Mouse (Mus musculus) heart, postnatal 36 days (tissue): ENCODE results near the gene Gja3. TPM values are rescaled to one million over a fixed set of nuclear protein-coding genes. Genes with fewer than 3 reads are reported as not detected.

Source experiments
- DNase-seq, 2 experiments: peaks; one replicate each; pipeline ENCODE4 v3.0.0; 2021 to 2022
- intact Hi-C: fragments of 180-260 bp; cut with DNase I; formaldehyde crosslinking; loops from one replicate; pipeline ENCODE4 v1.15.1; 2025
- total RNA-seq, 2 experiments: library from RNA; stranded (reverse); gene quantifications; 2 replicates each; pipeline ENCODE4 v1.2.3; 2021

The Gja3 gene
- 10 to 100 TPM; 14.8 to 18.4 TPM for total RNA-seq

DNA sequence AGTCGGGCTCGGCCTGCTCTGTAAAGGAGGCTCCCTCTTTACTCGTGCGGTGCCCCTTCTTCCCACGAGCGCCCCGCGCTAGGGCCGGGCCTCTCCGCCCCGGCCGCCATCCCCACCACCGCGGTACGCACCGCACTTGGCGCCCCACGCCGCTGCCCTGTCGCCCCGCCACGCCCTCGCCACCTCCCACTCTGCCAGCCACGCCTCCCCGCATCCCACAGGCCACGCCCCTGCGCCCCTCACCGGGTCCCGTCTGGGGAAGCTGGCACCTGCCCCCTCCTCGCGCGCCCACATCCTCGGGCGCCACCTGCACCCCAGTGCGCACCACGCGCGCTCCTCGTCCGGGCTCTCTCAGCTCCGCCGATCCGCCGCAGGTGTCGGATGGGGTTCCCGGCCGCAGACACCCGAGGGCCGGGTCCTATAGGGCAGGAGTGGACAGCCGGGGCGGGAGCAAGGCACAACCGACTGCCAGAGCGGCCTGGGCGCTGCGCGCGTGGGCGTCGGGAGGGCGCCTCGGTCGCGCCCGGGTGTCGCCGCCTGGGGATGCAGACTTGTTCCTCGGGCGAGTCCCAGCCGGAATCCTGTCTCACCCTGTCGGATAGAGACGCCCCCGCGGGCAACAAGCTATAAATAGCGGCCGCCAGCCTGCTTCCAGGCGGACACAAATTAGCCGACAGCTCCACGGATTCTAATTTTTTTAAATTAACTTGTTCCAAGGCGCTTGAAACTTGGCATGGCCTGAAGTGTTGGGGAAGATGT lies at the start of gene Gja3:
Gja3 (minus strand) TSS at position 538 of the 759 bp plus-strand sequence.
- intact Hi-C loops: no loop called here
- peak; percentile 25 to 50 for DNase-seq

DNA sequence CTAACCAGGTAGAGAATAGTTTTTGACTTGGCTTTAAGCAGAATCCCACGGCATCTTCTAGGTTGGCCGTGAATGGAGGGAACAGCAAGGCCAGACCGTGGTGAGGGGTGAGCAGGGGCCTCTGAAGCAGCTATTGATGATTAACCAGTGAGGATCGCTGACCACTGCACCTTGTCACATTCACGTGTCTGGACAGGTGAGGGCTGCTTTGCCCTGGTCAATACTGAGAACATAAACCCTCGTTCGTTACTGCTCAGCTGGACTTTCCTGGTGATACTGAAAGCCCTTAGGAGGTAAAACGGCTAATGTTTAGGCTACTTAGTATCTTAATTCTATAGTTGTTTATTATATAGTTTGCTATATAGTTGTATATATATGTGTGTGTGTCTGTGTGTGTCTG lies 49.2 kb upstream of the Gja3 start:
- DNase-seq: no peak
- intact Hi-C loops: no loop called here

DNA sequence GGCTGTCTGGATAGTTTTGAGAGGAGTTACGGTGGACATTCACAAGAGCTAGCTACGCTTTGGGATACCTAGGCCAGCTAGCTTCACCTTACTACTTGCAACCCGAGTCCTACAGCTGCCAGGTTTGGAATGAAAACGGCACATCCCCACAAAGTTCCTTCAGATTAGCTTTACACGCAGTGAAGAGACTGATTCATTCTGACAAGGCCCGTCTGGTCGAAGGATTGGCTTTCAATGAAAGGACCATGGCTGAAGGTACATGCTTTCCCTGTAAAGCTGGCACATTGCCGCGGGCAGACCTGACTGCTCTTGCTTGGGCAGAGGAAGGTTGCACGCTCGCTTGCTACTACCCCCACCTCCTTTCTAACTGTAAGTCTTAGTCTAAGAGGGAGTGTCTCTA lies 47.8 kb upstream of the Gja3 start:
- DNase-seq: no peak
- intact Hi-C loops: no loop called here

DNA sequence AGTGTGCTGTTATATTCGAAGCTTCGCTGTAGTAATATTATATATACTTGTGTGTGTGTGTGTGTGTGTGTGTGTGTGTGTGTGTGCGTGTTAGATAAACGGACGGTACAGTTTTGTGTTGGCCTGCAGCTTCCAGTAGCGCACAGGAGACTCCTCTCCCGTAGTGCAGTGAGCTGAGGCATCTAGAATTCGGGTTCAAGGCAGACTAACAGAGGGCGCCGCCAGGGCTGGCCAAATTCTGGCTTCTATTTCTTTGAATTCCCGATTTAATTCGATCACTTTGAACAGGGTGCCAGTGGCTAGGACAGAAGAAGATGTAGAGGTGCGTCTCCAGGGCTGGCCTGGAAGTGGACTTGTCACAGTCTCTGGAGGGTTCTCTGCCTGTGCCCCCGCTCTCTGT lies 47.2 kb upstream of the Gja3 start:
- intact Hi-C loops: no loop called here
- DNase-seq: no peak

GRCm38 (mm10) chr14:57104106-57105023 lies 46.5 kb upstream of the Gja3 start, which contains the start of gene Gjb2:
TSS of gene Gjb2 (minus strand) at chr14:57104702.
- peak; percentile 7 to 9 for DNase-seq
- intact Hi-C loops: no loop called here

DNA sequence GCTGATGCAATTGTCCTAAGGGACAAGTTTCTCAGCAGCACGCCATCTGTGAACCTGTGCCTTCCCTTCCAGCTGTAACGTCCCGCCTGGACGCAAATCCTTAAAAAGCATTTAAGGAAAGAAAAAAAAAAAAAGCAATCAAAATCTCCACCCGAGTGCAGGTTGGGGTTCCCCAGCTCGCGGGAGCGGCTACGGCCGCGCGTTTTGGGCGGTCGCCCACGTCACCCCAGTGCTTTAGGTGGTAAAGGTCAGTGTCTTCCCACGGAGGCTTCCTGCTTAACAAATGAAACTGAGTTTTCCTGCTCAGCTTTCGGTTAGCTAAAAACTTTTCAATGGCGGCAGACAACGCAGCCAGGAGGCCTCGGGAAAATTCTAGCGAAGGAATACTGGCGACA lies 45.8 kb upstream of the Gja3 start:
- intact Hi-C loops: no loop called here
- DNase-seq: no peak

GRCm38 (mm10) chr14:57103121-57103520 lies 45.2 kb upstream of the Gja3 start:
- DNase-seq: no peak
- intact Hi-C loops: no loop called here

- intact Hi-C loops: no loop called here
- DNase-seq: no peak
Observed at GRCm38 (mm10) chr14:57101623-57102022, 43.7 kb upstream of the Gja3 start.

DNA sequence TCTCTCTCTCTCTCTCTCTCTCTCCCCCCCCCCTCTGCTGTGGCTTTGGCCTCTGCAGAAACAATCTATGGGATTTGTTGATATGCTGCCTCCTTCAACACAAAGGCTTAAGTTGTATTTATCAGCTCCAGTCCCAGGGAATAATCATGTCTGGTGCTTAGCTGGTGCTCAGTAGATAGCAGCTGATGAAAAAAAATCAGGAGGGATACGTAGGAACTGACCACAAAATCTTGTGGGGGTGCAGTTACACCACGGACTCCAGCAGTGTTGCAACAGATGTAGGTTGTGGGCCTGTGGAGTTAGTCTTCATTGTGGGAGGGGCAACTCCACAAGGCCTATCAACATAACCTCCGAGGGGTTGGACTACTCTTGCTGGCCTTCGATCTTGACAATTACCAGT lies 38.0 kb upstream of the Gja3 start:
- intact Hi-C loops: no loop called here
- no peak for DNase-seq

DNA sequence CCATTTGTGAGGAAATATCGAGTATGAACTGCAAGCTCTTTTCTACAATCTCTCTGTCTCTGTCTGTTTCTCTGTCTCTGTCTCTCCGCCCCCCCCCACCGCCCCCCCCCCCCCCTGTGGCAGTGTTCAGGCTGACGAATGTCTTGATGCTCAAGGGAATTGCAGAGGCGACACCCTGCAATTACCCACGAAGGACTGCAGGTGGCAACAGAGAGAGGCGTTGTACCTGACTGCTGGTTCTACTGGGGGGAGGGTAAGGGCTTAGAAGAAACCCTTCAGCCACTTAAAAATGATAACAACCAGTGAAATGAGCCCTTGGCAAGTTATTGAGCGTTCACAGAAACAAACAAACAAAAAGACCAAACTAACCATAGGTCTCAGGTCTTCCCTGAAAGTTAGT lies 35.1 kb upstream of the Gja3 start:
- peak in 1 of 2 experiments; percentile 24 for DNase-seq
- intact Hi-C loops: loop anchor here (2.0 kb wide), 1 partner anchor 270 kb away; no protein-coding TSS in a partner anchor

DNA sequence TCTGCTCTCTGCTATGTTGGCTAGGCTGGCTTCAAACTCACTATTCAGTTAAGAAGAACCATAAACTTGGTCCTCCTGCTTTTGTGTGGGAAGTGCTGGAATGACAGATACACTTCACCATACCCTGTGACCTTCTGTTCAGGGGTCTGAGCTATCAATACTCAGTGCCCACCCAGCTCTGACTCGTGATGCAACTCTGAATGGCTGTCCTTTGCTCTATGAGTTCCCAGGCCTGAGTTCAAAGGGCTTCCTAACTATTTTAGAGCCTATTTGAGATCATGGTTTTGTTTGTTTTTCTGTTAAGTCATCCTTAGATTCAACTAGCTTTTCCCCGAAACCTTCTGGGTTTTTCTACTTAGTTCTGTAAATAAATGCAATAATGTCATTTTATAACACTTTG lies 32.1 kb upstream of the Gja3 start:
- intact Hi-C loops: no loop called here
- no peak for DNase-seq

DNA sequence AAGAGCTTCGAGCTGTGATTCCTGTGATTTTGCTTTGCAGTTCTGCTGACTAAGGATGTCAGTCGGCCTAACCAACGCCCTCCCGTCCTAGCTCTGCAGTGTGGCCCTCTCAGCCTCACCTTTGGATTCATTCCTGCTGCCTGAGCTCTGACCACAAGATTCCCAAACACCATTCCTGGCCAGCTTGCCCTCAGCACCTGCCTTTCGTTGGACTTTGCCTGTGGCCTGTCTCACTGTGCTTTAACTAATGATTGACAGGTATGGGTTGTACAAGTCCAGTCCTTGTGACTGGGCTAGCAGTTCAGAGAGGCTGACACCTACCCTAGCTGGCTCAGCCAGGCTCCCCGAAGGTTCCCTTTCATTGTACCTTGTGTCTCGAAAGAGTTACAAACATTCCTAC lies 31.2 kb upstream of the Gja3 start:
- intact Hi-C loops: no loop called here
- no peak for DNase-seq

GRCm38 (mm10) chr14:57084180-57084668 lies 26.3 kb upstream of the Gja3 start:
- DNase-seq: no peak
- intact Hi-C loops: no loop called here

DNA sequence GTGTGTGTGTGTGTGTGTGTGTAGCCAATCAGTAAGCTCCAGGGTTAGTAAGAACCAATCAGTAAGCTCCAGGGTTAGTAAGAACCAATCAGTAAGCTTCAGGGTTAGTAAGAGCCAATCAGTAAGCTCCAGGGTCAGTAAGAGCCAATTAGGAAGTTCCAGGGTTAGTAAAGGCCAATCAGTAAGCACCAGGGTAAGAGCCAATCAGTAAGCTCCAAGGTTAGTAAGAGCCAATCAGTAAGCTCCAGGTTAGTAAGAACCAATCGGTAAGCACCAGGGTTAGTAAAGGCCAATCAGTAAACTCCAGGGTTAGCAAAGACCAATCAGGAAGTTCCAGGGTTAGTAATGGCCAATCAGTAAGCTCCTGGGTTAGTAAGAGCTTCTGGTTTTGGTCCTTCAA lies 25.0 kb upstream of the Gja3 start:
- intact Hi-C loops: no loop called here
- no peak for DNase-seq

GRCm38 (mm10) chr14:57075537-57075936 lies 17.6 kb upstream of the Gja3 start:
- intact Hi-C loops: no loop called here
- DNase-seq: no peak

- intact Hi-C loops: loop anchor here (5.0 kb wide), 1 partner anchor 693 kb away; no protein-coding TSS in a partner anchor
- peak; percentile 18 to 37 for DNase-seq
Observed at GRCm38 (mm10) chr14:57069906-57070305, 12.0 kb upstream of the Gja3 start.

GRCm38 (mm10) chr14:57066053-57066452 lies 8.2 kb upstream of the Gja3 start:
- intact Hi-C loops: no loop called here
- no peak for DNase-seq

GRCm38 (mm10) chr14:57060052-57060451 lies 2.2 kb upstream of the Gja3 start:
- intact Hi-C loops: loop anchor here (1.0 kb wide), 1 partner anchor 96 kb away; no protein-coding TSS in a partner anchor
- DNase-seq: peak; percentile 62 to 69

DNA sequence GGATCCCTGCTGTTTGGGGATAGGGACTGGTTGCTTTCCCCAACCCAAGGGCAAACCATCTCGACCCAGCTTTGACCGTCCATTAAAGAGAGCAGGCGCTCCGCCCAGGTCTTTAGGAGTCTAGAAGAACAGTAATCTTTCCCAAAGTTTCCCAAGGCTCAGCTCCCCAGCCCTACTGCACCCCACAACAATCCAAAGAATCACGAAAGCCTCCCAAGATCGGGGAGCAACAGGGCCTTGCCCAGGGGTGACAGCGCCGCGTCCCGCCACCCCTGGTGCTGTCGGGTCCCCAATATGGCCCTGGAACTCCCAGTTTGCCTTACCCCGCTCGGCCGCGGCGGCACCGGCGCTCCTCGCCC lies 717 bp downstream of the Gja3 start:
- intact Hi-C loops: no loop called here
- no peak for DNase-seq

GRCm38 (mm10) chr14:57052713-57053112 lies 5.2 kb downstream of the Gja3 start:
- intact Hi-C loops: no loop called here
- DNase-seq: no peak

DNA sequence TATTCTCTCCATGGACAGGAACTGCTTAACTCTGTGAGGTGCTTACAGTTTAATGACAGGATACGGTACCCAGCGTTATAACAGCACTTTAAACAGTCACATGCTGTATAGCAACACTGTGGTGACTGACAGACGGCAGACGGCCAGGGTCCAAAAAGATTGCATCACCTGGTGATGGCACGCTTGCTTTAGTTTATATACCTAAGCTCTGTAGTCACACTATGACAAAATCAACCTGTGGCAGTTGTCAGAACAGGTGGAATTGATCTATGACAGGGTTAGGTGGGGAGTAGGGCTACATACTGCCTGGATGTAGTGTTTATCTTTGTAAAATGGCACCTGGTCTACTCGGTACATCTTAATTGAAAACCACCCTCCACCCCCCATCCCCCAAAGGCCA lies 14.0 kb downstream of the Gja3 start:
- intact Hi-C loops: no loop called here
- DNase-seq: no peak
